Mouse (Mus musculus) left cerebral cortex, adult 18-20 months (tissue): ENCODE results near the gene Trpm3. TPM values are rescaled to one million over a fixed set of nuclear protein-coding genes. Genes with fewer than 3 reads are reported as not detected.

Source experiments
- DNase-seq, 2 experiments: peaks; one replicate each; pipeline ENCODE4 v3.0.0; 2021 to 2022; ENCODE audit warnings: low spot score in 2 of 2, mixed read lengths in 1 of 2
- total RNA-seq, 2 experiments: library from RNA; stranded (reverse); gene quantifications; 2 replicates each; pipeline ENCODE4 v1.2.3; 2021

Trpm3 gene
- total RNA-seq, 2 experiments from 2014 or later = 31.4 to 36.8 TPM

DNA sequence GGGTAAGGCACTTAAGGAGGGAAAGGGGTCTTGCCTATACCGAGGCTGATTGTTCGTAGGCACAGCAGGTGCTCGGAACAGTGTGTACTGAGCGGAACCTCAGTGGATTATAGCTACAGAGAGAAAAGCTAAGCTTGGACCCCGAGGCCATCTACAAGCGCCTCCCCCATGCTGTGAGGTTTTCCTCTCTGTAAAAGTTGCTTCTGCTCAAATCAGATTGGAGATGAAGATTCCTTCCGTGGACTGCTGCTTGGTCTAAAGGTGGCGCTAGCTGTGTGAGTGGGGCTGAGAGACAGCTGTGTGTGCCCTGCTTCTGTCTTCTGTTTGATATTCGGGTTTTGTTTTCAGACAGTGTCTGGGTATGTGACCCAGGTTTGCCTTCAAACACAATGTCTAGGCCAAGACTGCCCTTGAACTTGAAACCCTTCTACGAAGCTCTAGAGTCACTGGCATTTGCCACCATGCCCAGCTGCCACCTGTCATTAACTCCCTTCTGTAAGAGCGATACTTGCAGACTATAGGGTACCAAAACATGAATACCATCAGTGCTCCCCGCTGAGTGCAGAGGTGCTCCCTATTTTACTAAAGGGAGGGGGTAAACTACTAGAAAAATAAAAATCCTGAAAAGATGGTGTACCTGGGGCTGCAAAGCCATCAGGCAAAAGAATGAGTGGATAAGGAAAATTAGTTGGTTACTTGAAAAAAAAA lies 823.3 kb downstream of the Trpm3 start:
- DNase-seq = no peak

DNA sequence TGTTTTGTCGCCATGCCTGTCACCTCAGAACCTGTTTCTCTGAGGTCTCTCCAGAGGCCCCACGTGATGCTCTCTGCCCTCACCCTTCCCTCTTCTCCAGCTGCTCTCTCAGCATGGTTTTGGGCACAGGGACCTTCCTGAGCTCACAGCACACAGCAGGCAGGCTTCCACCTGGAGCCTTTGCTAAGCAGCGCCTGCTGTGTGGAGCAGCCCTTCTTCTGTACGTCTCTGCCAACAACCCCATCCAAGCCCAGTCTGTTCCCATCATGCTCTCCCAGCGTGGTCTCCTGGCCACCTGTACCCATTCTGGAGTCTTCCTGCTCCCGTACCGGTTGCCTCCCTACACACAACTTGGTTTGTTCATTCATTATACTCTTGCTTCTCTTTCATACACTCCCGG lies 823.9 kb downstream of the Trpm3 start:
- no peak for DNase-seq

DNA sequence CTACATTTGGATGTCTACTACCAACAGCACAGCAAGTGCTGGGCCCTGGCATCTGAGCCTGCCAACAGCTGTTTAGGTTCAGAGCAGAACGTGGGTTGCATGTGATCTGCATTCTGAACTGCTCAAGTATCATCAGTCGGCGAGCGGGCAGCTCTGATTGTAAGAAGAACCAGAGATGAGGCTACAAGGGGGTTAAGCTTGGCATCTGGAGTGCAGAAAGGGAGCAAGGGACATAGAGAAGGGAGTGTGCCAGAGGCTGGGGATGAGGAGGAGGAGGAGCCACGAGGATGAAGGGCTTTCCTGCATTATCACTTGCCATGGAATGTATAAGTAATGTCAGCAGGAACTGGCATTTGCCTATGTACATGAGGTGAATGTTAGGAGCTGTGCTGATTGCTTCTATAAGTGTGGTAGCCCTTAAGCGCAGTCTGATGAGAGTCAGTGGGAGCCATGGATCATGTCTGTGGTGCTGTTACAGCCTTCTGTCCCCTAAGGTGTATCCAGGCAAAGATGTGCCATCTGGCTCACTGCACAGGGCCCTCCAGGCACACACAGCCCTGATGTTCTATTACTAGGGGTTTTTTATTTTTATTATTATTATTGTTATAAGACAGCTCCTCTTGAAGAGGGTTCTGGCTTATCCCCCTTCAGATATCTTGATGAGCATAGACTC lies 825.0 kb downstream of the Trpm3 start:
- DNase-seq = no peak

DNA sequence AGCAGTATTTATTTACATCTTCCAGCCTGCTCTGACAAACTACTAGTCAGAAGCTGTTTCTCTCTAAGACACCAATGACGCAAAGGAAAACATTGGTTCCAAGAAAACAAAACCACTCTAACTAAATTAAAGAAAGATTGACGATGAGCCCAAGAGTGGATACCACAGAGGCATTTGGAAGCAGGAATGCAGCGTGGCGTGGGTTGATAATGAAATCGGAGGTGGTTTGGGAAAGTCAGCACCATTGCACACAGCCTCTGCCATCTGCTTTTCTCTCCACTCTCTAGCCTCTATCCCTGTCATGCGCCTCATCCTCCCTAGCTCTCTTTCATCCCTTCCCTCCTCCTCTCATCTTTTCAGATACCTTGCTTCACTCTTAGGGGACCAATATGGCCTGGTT lies 826.6 kb downstream of the Trpm3 start:
- DNase-seq = peak; percentile 56 to 74

DNA sequence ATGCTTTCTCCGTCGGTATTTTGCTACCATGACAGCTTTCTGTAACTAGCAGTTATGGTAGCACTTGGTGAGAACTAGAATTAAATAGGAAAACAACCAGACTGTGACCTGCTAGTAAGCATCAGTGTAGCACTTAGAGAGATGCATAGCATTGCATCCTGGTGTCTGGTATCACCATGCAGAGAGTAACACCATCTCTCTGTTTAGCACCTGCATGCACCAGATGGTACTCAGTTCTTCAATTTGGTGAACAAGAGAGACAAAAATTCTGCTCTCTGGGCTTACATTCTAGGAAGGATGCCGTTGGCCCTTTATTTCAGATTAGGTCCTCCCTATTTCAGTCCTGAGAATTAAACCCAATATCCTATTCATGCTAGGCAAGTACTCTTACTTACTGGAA lies 834.4 kb downstream of the Trpm3 start:
- DNase-seq = no peak

DNA sequence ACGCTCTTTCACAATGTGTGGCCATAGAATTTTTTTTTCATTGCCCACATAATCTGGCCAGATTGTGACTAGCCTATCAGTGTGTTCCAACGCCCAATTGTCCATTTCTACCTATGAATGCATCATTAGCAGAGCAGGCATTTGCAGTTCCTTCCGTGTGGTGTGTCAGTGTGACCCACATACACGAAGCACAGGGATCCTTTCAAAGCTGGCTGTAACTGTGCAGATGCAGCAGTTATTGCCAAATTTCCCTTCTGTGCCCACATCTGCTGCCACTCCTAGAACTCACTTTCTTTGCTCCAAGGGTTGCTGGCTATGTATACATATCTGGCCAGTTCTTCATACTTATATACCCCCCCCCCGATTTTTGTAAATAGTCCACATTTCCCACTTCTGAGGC lies 834.9 kb downstream of the Trpm3 start:
- no peak for DNase-seq

DNA sequence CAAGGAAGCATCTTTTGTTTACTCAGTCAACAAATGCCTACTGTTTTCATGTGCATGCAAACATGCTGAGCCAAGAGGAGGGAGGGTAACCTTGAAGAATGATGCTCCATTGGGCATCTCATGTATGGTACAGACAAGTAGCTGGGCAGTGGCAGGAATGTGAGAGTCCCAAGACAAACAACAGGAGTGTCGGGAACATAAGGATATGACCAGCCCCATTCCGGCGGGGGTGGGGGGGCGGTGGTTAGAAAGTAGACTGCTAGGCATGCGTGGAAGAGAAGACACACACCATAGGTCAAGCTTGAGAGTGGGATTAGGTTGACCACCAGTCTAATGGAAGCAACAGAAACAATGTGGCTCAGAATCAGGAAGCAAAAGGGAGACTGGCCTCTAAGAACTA lies 837.0 kb downstream of the Trpm3 start:
- no peak for DNase-seq

DNA sequence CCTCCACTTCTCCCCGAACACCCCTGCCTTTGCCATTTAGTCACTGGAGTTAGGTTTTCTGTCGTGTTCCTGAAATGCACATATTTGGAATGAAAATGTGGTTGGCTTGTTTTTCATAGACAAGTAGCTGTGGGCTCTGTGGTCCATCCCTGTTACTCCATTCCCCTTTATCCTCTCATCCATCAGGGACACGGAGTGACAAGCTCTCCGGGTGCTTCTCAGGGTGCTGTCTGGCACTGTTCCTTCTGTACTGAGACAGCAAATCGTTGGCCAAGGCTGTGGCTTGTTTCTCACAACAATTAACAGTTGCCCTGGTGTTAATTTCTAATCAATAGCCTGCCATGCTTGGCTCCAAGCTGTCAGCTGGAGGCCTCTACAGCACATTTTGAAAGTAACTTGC lies 838.7 kb downstream of the Trpm3 start:
- DNase-seq = no peak

DNA sequence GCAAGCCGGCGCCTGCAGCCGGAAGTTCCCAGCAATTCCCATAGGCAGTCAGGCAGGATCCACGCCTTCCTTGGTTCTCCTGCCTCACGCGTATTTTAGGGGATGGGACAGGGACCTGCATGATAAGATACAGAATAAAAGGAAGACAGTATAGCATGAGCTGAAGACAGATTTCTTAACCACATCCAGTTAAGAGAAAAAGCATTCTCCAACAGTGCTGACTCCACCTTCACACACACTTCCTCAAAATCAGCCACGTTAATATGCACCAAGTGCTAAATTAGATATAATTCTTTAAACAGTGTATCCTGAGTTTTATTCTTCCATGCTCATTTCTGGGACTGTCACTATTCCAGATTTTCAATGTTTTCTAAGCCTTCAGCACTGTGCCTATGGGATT lies 839.9 kb downstream of the Trpm3 start:
- no peak for DNase-seq

DNA sequence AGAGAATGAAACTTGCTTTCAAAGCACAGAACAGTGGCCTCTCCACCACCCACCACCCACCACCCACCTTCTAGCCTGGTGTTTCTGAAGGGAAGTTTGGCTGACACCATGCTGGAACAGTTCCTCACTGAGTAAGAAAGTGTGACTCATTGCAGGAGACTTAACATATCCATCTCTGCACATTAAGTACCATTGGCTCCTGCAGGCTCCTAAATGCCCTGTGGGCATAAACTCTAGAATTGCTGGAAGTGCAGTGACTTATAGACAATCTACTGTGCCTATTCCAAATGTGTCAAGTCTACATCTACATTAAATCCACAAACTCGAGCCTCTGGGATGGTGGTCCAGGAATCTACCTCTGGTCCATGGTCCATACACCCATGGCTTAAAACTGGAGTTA lies 840.3 kb downstream of the Trpm3 start:
- no peak for DNase-seq

DNA sequence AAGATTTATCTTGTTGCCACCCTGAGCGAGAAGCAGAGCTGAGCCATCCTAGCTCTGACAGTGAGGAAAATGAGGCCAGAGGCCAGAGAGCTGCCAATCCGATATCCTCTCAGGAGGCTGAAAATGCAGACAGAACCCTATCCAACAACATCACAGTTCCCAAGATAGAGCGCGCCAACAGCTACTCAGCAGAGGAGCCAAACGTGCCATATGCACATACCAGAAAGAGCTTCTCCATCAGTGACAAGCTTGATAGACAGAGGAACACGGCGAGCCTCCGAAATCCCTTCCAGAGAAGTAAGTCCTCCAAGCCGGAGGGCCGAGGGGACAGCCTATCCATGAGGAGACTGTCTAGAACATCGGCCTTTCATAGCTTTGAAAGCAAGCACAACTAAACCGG lies 849.1 kb downstream of the Trpm3 start:
- DNase-seq = no peak

DNA sequence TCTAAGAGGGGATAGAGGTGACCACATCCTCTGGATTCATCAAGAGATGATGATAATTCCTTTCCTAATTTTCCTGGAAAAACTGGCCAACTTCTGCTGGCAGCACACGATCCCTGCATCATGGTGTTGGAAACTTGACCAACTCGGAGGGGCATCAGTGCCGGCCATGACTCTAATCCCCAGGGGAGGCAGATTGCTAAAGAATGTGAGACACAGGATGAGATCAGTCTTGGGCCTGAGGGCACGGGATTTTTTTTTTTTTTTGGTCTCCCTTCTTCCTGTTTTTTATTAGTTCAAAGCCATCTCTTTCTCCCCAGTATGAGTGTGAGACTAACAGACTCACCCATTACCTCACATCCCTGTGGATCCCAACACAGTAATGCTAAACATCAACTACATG lies 855.1 kb downstream of the Trpm3 start:
- no peak for DNase-seq

DNA sequence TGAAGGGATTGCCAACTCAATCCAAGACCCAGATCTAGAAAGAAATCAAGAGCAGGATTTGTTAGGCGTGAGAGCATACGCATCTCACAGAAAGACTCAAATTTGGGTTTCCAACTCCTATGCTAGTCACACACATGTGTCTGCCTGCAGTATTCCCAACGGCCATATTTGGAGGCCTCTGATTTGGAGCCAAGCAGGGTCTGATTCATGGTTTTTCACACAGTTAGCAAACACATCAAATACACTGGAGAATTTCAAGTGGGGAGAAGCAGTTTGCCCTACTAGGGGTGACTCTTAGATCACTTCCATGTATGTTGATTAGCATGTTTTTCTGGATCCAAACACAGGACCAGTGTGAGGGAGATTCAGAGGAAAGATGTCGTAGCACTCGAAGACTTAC lies 855.7 kb downstream of the Trpm3 start:
- DNase-seq = no peak

DNA sequence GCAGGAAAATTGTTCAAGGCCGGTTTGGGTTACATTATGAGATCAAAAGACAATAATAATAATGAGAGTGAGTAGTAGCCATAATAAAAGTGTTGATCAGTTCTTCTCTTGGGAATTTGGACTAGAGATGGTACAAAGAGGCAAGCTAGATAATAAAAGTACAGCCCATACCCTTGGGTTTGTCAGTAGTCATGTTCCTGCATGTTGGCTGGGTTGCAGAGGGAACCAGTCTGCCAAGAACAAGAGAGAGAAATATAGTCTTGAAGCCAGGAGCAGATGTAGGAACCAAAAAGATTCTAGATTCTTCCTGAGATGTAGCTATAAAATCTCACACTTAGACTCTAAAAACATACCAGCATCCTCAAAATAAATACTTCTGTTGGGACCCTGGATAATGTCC lies 861.4 kb downstream of the Trpm3 start:
- DNase-seq = no peak

DNA sequence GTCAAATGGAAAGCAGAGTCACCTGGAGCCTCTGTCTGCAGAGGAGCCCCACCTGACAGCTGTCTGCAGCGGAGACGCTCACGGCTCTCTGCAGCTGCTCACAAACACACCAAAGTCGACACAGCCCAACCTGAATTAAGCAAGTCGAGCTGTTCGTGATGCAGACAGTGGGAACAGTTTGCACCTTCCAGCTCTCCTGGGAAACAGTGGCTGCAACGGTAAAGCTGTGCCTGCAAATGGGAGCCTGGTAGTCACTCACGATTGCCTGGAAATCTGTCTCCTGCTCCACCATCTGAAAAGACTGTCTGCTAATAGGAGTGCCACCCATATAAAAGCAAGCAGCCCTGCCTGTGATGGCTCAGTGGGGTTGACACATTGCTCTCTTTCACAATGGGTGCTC lies 865.0 kb downstream of the Trpm3 start:
- peak in 1 of 2 experiments; percentile 22 for DNase-seq

DNA sequence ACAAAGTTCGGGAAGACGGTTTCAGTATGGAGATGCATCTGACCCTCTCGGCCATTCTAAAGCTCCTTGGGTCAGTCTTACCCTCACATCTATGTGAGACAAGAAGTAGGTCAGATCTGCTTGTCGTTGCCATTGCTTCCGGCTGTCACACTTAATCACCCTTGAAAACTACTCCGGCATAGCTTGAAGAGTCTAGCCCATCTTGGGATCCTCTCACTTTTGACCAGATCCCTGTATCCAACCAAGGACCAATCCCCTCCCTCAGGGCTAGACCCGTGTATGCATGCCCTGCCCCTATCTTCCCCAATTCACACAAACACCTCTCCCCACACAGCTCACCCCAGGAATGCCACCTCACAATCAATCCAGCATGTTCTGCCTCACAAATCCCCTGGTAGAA lies 867.0 kb downstream of the Trpm3 start:
- no peak for DNase-seq

DNA sequence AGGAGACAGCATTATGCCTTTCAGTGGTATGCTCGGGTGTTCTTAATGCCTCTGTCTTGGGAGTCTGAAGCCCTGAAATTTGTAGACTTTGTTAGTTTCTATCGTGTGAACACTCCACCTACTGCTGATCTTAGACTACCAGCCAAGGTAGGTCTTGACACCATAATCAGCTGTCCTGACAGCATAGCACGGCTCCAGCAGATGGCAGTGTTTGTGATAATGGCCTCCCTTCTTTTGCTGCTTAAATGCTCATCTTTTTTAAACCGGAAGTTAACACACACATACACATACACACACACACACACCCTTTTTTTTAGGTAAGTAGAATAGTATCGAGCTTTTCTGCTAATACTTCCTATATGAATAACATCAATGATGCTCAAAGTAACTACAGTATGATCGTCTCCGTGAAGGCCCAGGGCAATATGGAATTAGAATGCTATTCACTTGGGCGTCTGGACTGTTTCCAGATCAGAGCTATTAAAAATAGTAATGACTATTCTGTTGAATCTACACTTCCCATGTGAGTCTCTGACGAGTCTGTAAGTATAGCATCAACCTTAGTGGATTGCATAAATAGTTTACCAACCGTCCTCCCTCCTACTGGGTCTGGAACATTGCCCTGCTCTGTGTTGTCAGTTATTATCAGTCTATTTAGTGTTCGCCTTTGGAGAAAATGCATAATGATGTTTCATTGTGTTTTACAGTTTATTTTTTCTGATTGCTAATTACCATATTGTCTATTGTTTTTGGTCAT lies 867.8 kb downstream of the Trpm3 start:
- DNase-seq = peak in 1 of 2 experiments; percentile 21

DNA sequence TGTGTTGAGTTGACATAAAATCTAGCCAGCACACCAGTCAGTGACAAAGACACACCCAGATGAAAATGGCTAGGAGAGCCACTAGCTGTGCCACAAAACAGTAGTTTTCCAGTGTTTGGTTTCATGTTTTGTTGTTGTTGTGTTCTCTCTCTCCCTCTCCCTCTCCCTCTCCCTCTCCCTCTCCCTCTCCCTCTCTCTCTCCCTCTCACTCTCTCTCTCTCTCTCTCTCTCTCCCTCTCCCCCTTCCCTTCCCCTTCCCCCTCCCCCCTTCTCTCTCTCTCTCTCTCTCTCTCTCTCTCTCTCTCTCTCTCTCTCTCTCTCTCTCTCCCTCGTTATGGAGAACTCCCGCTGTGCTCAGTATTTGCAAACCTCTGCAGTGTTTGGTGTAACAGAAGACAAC lies 874.8 kb downstream of the Trpm3 start:
- no peak for DNase-seq

DNA sequence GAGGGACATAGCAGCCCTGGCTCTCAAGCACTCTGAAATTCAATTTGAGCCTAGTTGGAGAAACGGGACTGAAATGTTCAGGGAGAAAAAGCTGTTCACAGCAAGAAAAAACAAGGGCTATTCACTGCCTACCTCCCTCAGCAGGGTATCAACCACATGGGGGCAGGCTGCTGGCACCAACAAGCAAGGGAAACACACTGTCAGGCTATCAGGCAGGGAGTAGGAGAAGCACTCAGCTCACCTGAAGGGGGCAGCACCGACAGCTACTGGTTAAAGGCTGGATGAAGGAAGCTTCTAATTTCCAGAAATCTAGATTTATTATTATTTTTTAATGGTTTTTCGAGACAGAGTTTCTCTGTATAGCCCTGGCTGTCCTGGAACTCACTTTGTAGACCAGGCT lies 876.7 kb downstream of the Trpm3 start:
- peak in 1 of 2 experiments; percentile 30 for DNase-seq

DNA sequence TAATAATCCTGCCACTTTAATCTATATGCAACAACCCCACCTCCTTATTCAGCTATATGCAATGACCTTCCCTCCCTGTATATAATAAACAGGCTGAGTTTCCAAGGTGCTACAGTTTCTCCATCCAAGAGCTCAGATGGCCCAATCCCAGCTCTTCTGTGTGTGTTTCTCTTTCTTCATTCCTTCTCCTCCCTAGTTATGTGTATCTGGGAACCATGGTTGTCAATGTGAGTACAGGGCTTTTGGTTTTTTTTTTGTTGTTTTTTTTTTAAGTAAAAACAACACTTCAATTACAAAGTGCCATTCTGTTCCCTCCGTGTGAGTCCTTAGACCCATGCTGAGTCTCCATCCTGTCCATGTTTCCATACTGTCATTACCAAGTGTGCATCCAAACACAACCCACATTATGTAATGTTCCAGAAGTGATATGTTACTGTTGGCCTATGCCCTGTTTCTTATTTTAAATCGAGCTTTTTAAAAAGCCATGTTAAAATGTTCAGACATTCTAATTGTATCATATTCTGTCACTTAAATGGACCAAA lies 879.4 kb downstream of the Trpm3 start:
- no peak for DNase-seq

DNA sequence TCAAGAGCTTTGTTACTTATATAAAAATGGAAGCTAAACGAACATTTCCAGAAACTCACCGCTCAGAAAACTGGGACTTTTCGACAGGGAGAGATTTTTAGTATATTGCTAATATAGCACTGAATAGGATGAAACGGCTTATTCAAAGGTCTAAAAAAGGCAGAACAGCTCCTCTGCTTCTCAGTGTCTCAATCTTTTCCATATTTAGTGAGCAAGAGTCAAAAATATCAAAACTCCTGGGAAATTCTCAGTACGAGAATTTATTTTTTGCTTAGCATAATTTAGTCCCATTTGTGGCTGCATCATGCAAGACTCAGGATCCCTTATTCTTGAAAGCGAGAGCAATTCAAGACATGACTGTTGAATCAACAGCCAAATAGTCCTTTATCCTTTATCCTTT lies 884.1 kb downstream of the Trpm3 start:
- no peak for DNase-seq

DNA sequence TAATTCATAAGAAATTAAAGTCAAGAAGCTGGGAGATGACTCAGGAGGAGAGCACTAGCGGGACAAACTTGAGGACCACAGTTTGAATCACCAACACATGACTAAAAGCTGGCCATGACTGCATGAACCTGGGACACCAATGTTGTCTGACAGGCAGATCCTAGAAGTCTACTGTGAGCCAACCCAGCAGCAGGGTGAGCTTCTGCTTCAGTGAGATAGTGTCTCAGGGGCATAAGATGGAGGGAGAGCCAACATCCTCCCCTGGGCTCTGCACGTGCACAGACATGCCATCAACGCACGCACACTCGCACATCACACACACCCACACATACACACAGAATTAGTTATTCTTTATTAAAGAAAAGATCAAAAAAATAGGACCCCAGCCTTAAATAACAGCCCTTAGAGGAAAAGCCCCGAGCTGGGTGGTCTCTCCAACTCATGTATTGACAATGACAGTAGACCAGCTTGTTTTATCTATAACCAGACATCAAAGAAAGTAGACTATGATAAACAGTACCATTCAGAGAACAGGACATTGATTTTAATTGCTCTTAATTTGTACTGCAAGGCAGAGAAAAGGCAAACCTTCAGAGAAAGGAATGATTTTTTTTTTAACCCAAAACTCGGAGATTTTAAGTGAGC lies 884.6 kb downstream of the Trpm3 start:
- no peak for DNase-seq
